Mouse (Mus musculus): ENCODE data around the gene Tssc4. TPM values are rescaled to one million over a fixed set of nuclear protein-coding genes. Genes with fewer than 3 reads are reported as not detected.

The Tssc4 gene
- polyA plus RNA-seq, 1 experiment: 18.2 TPM

DNA sequence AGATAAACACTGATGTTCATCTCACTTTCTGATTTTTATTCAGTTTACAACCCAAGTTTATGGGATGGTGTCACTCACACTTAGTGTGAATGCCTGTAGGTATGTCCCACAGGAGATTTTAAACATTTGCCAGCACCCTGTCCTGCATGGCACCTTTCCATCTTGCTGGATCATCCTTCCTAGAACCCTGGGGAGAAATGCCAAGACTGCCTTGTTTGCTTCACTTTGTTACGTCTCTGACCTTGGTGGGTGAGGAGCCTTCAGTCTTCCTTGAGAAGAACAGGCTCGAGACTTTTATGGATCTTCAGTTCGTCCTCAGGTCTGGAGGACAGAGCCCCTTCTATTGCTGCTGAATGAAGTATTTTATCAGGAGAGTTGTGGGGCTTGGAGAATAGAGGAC is 19.7 kb upstream of the Tssc4 start:
- no peak overlapping the region for H3K27ac ChIP-seq (ENCODE audit: insufficient read depth, low read length)
- 0 out of 2 replicates have a peak, but pooled peaks cover 2% of the 10 kb centered on the region for H3K36me3 ChIP-seq (ENCODE audit: control insufficient read depth, insufficient read depth, low read length, poor library complexity, severe bottlenecking)
- H3K4me3 ChIP-seq (ENCODE audit: low read depth, low read length): no peak overlapping the region
- H3K27me3 ChIP-seq (ENCODE audit: control insufficient read depth, insufficient read depth, low read length, poor library complexity, severe bottlenecking): no peaks in the 10 kb centered on the region
- no peaks in the 10 kb centered on the region for H3K4me1 ChIP-seq (ENCODE audit: control insufficient read depth, insufficient read depth, low read length)
- H3K9me3 ChIP-seq (replicated peaks; ENCODE audit: control insufficient read depth, insufficient read depth, low read length, poor library complexity, severe bottlenecking): no peaks in the 10 kb centered on the region
- H3K9ac ChIP-seq (ENCODE audit: low read depth, poor library complexity, severe bottlenecking): no peak overlapping the region
- TF ChIP-seq EP300 (IDR thresholded peaks at IDR 0.05; ENCODE audit: insufficient read depth, low read depth, low read length) (no peak), POLR2A (IDR thresholded peaks at IDR 0.05; ENCODE audit: insufficient read depth, low read length) (no peak), CTCF (IDR thresholded peaks at IDR 0.05; ENCODE audit: low read depth, low read length) (no peak)

GRCm38 (mm10) chr7:143049841-143050816 is 18.9 kb upstream of the Tssc4 start:
- H3K27ac ChIP-seq (ENCODE audit: insufficient read depth, low read length): no peak overlapping the region
- H3K36me3 ChIP-seq (ENCODE audit: control insufficient read depth, insufficient read depth, low read length, poor library complexity, severe bottlenecking): peaks cover 6% of the 10 kb centered on the region; the same call in 1 of the 2 replicates
- no peaks in the 10 kb centered on the region for H3K9me3 ChIP-seq (replicated peaks; ENCODE audit: control insufficient read depth, insufficient read depth, low read length, poor library complexity, severe bottlenecking)
- TF ChIP-seq EP300 (IDR thresholded peaks at IDR 0.05; ENCODE audit: insufficient read depth, low read depth, low read length) (no peak), POLR2A (IDR thresholded peaks at IDR 0.05; ENCODE audit: insufficient read depth, low read length) (no peak), CTCF (IDR thresholded peaks at IDR 0.05; ENCODE audit: low read depth, low read length) (no peak)
- no peak overlapping the region for H3K9ac ChIP-seq (ENCODE audit: low read depth, poor library complexity, severe bottlenecking)
- H3K4me1 ChIP-seq (ENCODE audit: control insufficient read depth, insufficient read depth, low read length): no peaks in the 10 kb centered on the region
- no peaks in the 10 kb centered on the region for H3K27me3 ChIP-seq (ENCODE audit: control insufficient read depth, insufficient read depth, low read length, poor library complexity, severe bottlenecking)
- no peak overlapping the region for H3K4me3 ChIP-seq (ENCODE audit: low read depth, low read length)

DNA sequence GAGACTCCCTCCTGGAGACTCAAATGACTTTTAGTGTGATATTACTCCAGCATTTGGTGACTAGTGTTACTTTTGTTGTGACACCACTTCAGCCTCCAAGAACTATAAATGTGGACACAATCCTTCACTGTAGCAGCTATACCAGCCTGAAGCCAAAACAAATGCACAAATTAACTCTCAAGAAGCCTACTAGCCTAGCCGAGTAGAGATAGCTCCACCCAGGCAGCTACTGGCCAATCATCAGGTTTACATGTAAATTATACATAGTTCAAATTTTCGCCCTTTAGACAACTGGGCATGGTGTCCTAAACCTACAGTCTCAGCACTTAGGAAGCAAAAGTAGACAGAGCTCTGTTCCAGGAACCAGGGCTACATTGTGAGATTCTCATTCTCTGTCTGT is 17.7 kb upstream of the Tssc4 start:
- Histone ChIP-seq H3K4me1 (ENCODE audit: control insufficient read depth, insufficient read depth, low read length) (no peaks in the 10 kb centered on the region), H3K9ac (ENCODE audit: low read depth, poor library complexity, severe bottlenecking) (no peak overlapping the region)
- TF ChIP-seq POLR2A (IDR thresholded peaks at IDR 0.05; ENCODE audit: insufficient read depth, low read length): no peak

GRCm38 (mm10) chr7:143052626-143053007 is 16.4 kb upstream of the Tssc4 start, which contains the start of gene Cd81:
Gene Cd81, plus strand, starts transcription at chr7:143052739.
- no peaks in the 10 kb centered on the region for H3K4me1 ChIP-seq (ENCODE audit: control insufficient read depth, insufficient read depth, low read length)
- no peaks in the 10 kb centered on the region for H3K9me3 ChIP-seq (replicated peaks; ENCODE audit: control insufficient read depth, insufficient read depth, low read length, poor library complexity, severe bottlenecking)
- peak within 1 kb of the TSS; percentile 33 for H3K27ac ChIP-seq (ENCODE audit: insufficient read depth, low read length)
- no peaks in the 10 kb centered on the region for H3K27me3 ChIP-seq (ENCODE audit: control insufficient read depth, insufficient read depth, low read length, poor library complexity, severe bottlenecking)
- H3K36me3 ChIP-seq (ENCODE audit: control insufficient read depth, insufficient read depth, low read length, poor library complexity, severe bottlenecking): peaks cover 28% of the 10 kb centered on the region
- peak within 1 kb of the TSS; percentile 93 for H3K9ac ChIP-seq (ENCODE audit: low read depth, poor library complexity, severe bottlenecking)
- peak within 1 kb of the TSS; percentile 89 for H3K4me3 ChIP-seq (ENCODE audit: low read depth, low read length)
- TF ChIP-seq EP300 (IDR thresholded peaks at IDR 0.05; ENCODE audit: insufficient read depth, low read depth, low read length): no peak
- TF ChIP-seq CTCF (IDR thresholded peaks at IDR 0.05; ENCODE audit: low read depth, low read length): no peak
- TF ChIP-seq POLR2A (IDR thresholded peaks at IDR 0.05; ENCODE audit: insufficient read depth, low read length): peak; percentile 96

More for the DNA sequence above, 17.7 kb upstream of the Tssc4 start:
- Histone ChIP-seq H3K9me3 (replicated peaks; ENCODE audit: control insufficient read depth, insufficient read depth, low read length, poor library complexity, severe bottlenecking) (no peaks in the 10 kb centered on the region), H3K27me3 (ENCODE audit: control insufficient read depth, insufficient read depth, low read length, poor library complexity, severe bottlenecking) (no peaks in the 10 kb centered on the region), H3K36me3 (ENCODE audit: control insufficient read depth, insufficient read depth, low read length, poor library complexity, severe bottlenecking) (peaks cover 17% of the 10 kb centered on the region), H3K4me3 (ENCODE audit: low read depth, low read length) (no peak overlapping the region), H3K27ac (ENCODE audit: insufficient read depth, low read length) (no peak overlapping the region)

GRCm38 (mm10) chr7:143053008-143053899 is 15.8 kb upstream of the Tssc4 start:
- no peaks in the 10 kb centered on the region for H3K4me1 ChIP-seq (ENCODE audit: control insufficient read depth, insufficient read depth, low read length)
- H3K4me3 ChIP-seq (ENCODE audit: low read depth, low read length): peak overlapping the region; percentile 89
- no peak for TF ChIP-seq CTCF (IDR thresholded peaks at IDR 0.05; ENCODE audit: low read depth, low read length)
- peak; percentile 36 for TF ChIP-seq POLR2A (IDR thresholded peaks at IDR 0.05; ENCODE audit: insufficient read depth, low read length)
- TF ChIP-seq EP300 (IDR thresholded peaks at IDR 0.05; ENCODE audit: insufficient read depth, low read depth, low read length): 0 out of 2 replicates have a peak, but pooled peaks have one; percentile 15
- H3K9me3 ChIP-seq (replicated peaks; ENCODE audit: control insufficient read depth, insufficient read depth, low read length, poor library complexity, severe bottlenecking): no peaks in the 10 kb centered on the region
- peak overlapping the region; percentile 46 for H3K27ac ChIP-seq (ENCODE audit: insufficient read depth, low read length)
- no peaks in the 10 kb centered on the region for H3K27me3 ChIP-seq (ENCODE audit: control insufficient read depth, insufficient read depth, low read length, poor library complexity, severe bottlenecking)
- H3K36me3 ChIP-seq (ENCODE audit: control insufficient read depth, insufficient read depth, low read length, poor library complexity, severe bottlenecking): peaks cover 30% of the 10 kb centered on the region
- peak overlapping the region; percentile 93 for H3K9ac ChIP-seq (ENCODE audit: low read depth, poor library complexity, severe bottlenecking)

Data from ES-Bruce4 (cell line).